Mouse (Mus musculus): ENCODE data around the gene Pitpnm3. TPM values are rescaled to one million over a fixed set of nuclear protein-coding genes. Genes with fewer than 3 reads are reported as not detected.

Pitpnm3 gene
- total RNA-seq, 4 experiments from 2014 or later: 0.88 to 1.5 (median 1.0) TPM

GRCm38 (mm10) chr11:72136231-72136982 is 829 bp upstream of the Pitpnm3 start:
- DNase-seq (ENCODE audit: low spot score in 2 of 2): no peak

GRCm38 (mm10) chr11:72134536-72135382 is 819 bp downstream of the Pitpnm3 start:
- DNase-seq (ENCODE audit: low spot score in 2 of 2): no peak

- DNase-seq (ENCODE audit: low spot score in 2 of 2): no peak
Measured at GRCm38 (mm10) chr11:72133075-72133474, 2.5 kb downstream of the Pitpnm3 start.

GRCm38 (mm10) chr11:72132266-72132665 is 3.3 kb downstream of the Pitpnm3 start:
- DNase-seq (ENCODE audit: low spot score in 2 of 2): peak; percentile 37 to 46

DNA sequence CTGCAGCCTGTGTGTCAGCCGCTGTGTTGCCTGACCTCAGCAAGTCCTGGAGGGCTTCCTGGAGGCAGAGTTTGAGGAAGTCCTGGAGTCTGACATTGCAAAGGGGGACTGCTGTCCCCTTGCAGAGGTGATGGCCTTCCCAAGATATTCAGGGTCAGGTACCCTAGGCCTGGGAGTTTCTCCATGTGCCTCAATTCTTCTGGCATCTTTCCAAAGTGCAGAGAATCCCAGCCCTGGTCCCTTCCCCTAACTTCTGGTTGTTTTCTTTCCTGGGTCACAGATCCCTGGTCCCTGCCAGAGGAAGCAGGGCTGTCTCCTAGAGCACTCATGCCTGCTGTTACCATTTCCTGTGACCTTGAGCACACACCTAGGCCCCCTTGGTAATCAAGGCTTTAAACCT is 3.9 kb downstream of the Pitpnm3 start:
- DNase-seq (ENCODE audit: low spot score in 2 of 2): no peak

DNA sequence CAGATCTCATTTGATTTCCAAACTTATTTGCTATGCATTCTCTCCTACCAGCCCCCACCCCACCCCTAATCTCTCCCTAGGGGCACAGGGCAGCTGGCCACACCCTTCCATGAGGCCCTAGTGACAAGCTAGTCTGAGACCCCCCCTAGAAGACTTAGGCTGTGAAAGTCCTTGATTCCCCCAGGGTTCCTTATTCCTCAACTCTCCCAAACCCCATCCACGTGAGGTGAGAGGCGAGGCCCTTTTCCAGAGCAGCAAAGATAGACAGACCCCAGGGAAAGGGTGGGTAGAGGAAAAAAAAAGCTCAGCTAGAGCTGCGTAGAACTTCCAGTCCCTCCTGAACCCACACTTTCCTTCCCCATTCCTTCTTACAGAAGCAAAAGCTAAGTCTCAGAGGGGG is 4.7 kb downstream of the Pitpnm3 start:
- no peak for DNase-seq (ENCODE audit: low spot score in 2 of 2)

GRCm38 (mm10) chr11:72130472-72130871 is 5.1 kb downstream of the Pitpnm3 start:
- DNase-seq (ENCODE audit: low spot score in 2 of 2): no peak

GRCm38 (mm10) chr11:72130021-72130420 is 5.6 kb downstream of the Pitpnm3 start:
- peak; percentile 46 to 65 for DNase-seq (ENCODE audit: low spot score in 2 of 2)

DNA sequence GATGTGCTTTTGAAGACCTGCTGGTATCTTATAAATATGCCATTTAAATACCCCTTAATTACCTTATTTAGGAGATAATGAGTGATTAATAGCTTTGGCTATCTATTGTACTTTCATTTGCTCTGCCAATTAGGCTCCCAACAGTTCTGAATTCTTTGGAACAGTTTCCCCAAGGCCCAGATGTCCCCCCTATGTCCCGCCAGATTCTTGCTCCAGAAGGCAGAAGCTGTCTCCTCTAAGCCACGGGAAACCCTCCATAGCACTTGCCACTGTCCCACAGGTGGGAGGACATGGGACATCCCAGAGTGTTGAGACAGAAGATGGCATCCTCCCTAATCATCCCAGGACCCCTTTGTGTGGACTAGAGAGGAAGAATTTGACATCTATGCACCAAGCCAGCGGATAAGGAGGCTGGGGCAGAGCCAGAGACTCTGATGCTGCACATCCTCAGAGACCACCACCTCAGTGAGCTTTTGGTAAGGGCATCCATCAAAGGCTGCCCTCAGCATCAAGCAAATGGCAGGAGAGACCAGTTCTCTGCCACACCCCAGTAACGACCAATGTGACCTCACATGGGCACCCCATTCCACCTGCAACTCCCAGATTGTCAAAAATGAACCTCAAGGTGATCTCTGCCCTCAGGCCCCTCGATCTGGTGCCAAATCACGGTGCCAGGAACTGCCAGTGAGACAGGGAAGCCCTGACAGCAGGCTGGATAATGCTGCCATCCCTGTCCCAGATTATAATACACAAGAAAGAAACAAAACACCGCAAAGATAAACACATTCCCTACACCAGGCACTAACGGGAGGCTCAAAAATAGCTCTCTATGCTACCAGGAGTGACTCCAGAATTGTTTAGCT is 6.3 kb downstream of the Pitpnm3 start:
- DNase-seq (ENCODE audit: low spot score in 2 of 2): no peak

GRCm38 (mm10) chr11:72127450-72128189 is 8.0 kb downstream of the Pitpnm3 start:
- DNase-seq (ENCODE audit: low spot score in 2 of 2): no peak

- DNase-seq (ENCODE audit: low spot score in 2 of 2): no peak
Measured at GRCm38 (mm10) chr11:72125781-72126180, 9.8 kb downstream of the Pitpnm3 start.

DNA sequence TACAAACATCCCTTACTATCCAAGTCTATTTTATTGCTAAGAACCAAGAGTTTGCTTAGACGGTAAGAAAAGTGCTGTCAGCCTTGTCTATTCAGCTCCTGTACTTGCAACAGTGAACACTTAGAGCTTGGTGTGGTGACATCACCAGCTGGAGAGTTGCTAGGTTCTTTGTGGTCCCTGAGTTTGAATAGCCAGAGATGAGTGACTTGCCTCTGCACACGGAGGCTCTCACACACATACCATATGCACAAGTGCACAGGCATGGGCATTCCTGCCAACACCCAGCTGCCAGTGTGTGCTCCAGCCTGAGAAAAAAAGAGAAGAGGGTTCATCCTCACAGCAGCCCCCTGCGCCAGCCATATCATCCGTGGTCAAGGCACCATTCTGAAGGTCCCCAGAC is 12.0 kb downstream of the Pitpnm3 start:
- DNase-seq (ENCODE audit: low spot score in 2 of 2): no peak

DNA sequence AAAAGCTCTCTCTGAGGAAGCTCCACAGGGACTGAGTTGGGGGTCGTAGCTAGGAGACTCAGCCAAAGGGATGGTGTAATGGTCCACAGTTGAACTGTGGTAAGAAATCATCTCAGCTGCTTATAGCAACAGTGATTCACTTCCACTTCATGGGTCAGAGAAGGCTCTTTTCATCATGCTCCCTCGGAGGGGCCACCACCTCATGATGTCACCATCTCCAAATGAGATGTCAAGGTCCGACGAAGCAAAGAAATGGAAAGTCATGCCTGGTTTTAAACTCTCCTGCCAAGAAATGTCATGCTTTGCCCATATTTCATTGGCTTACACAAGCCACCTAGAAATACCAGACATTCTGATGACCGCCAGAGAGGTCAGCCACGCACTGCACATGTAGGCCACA is 15.2 kb downstream of the Pitpnm3 start:
- DNase-seq (ENCODE audit: low spot score in 2 of 2): no peak

- no peak for DNase-seq (ENCODE audit: low spot score in 2 of 2)
Measured at GRCm38 (mm10) chr11:72118630-72119029, 16.9 kb downstream of the Pitpnm3 start.

DNA sequence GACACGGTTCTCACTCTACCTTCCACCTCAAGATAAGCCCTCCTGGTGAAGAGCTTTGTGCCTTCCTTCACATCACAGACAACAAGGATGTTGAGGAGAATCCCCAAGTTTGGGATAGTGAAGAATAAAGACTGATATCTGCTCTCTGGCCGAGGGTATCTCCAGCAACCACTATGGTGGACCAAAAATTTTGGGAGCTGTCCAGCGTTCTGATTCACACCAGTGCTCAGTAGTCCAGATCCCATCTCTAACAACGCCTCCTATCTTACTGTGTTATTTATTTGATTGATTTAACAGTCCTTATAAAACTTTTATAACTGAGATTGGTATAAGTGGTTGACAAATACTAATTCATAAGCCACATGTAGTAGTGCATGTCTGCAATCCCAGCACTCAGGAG is 22.3 kb downstream of the Pitpnm3 start:
- DNase-seq (ENCODE audit: low spot score in 2 of 2): no peak

- DNase-seq (ENCODE audit: low spot score in 2 of 2): no peak
Measured at GRCm38 (mm10) chr11:72110726-72111125, 24.9 kb downstream of the Pitpnm3 start.

DNA sequence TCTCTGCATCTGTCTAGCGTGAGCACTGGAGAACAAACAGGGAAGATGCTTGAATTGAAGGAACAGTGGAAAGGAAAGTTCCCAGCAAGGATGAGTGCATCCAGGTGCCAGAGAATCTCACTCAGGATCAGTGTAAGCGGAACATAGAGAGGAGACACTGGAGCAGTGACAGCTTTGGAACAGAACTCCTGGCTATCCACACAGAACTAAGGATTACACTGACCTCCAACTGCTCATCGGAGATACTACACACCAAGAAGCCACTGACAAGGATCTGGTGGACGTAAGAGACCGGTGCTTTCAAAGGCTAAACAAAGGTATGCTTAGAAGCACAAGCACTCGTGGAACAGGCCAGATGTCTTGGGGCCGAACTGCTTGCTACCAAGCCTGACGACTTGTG is 31.4 kb downstream of the Pitpnm3 start:
- no peak for DNase-seq (ENCODE audit: low spot score in 2 of 2)

GRCm38 (mm10) chr11:72103530-72103929 is 32.0 kb downstream of the Pitpnm3 start:
- DNase-seq (ENCODE audit: low spot score in 2 of 2): no peak

DNA sequence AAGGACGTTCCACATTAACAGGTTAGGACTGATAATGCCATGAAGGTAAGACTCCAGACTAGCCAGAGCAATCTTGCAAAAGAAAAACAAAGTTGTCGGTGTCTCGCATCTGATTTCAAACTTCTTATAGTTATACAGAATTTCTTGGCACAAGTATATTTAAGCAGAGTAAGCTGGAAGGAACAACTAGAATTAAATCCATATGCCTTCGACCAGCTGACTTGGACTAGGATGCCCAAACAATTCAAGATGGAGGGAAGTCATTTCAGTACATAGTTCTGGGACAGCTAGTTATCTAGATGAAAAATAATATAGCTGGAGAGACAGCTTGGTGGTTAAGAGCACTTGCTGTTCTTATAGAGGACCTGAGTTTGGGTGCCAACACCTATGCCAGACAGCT is 34.6 kb downstream of the Pitpnm3 start:
- DNase-seq (ENCODE audit: low spot score in 2 of 2): no peak

DNA sequence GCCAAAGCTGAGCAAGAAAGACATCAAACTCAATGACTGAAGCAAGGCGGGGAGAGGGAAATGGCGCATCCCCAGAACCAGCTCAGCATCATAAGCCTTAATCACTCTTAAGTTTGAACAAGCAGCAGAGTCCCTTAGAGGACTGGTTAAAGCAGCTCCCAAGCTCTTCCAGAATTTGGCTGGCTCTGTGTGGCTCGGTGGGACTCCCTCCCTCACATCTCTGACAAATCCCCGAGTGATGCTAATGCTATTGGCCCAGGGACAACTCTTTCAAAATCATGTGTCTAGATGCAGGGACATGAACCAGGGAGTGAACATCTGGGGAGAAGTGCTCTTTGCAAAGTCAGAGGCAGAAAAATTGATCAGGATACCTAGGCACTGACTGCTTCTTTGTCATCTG is 36.4 kb downstream of the Pitpnm3 start:
- DNase-seq (ENCODE audit: low spot score in 2 of 2): no peak

GRCm38 (mm10) chr11:72098027-72098426 is 37.6 kb downstream of the Pitpnm3 start:
- DNase-seq (ENCODE audit: low spot score in 2 of 2): no peak
